Mouse (Mus musculus) small intestine, adult 2 months (tissue): Measurements from ENCODE around the gene Lrrc66. TPM values are rescaled to one million over a fixed set of nuclear protein-coding genes. Genes with fewer than 3 reads are reported as not detected.

Experiments
- H3K27ac ChIP-seq: fragments of 200-500 bp; 2 replicates; pipeline ENCODE4 v1.5.1; 2012; ENCODE audit warnings: low read depth, low read length, control low read depth, inconsistent platforms; ENCODE audit not compliant: insufficient read depth
- H3K27me3 ChIP-seq: fragments of 200-500 bp; 2 replicates; pipeline ENCODE4 v1.6.1; 2012; ENCODE audit warnings: mild to moderate bottlenecking, moderate library complexity, low read length, inconsistent platforms; ENCODE audit not compliant: control insufficient read depth, insufficient read depth
- H3K36me3 ChIP-seq: fragments of 200-500 bp; 2 replicates; pipeline ENCODE4 v1.6.1; 2012; ENCODE audit warnings: mild to moderate bottlenecking, low read length, control low read depth, inconsistent platforms; ENCODE audit not compliant: control insufficient read depth, insufficient read depth
- H3K4me1 ChIP-seq: fragments of 200-500 bp; 2 replicates; pipeline ENCODE4 v1.6.1; 2012; ENCODE audit warnings: low read length, inconsistent platforms, mixed read lengths; ENCODE audit not compliant: control insufficient read depth, insufficient read depth, insufficient read length
- H3K4me3 ChIP-seq: fragments of 200-500 bp; 2 replicates; pipeline ENCODE4 v1.5.1; 2012; ENCODE audit warnings: low read depth, mild to moderate bottlenecking, control low read depth, inconsistent platforms, low read length, moderate library complexity
- CTCF ChIP-seq: fragments of 200-500 bp; IDR thresholded peaks from 2 replicates; pipeline ENCODE4 v1.5.1; 2012; ENCODE audit warnings: low read depth, mild to moderate bottlenecking, control low read depth, inconsistent platforms, low read length, moderate library complexity, mixed read lengths; ENCODE audit not compliant: insufficient replicate concordance, insufficient read length; ENCODE audit errors: extremely low read depth
- POLR2A ChIP-seq: fragments of 200-500 bp; IDR thresholded peaks from 2 replicates; pipeline ENCODE4 v1.6.1; 2012; ENCODE audit warnings: low read depth, mild to moderate bottlenecking, control low read depth, inconsistent platforms, low read length, moderate library complexity
- WGBS: fragments of 180-500 bp; shearing (Covaris S2); methylation state at CpG from one replicate; pipeline ENCODE4 v1.1.7; 2018; 5-methylcytosine and 5-hydroxymethylcytosine counted together
- polyA plus RNA-seq: library from polyadenylated mRNA; depleted of rRNA; stranded (reverse); fragments of >200 nt; gene quantifications from 2 replicates; pipeline ENCODE4 v1.2.3, GENCODE M21; 2012; rRNA removed

Gene Lrrc66
- polyA plus RNA-seq = 6.2 and 14.8 TPM in 2 replicates

DNA sequence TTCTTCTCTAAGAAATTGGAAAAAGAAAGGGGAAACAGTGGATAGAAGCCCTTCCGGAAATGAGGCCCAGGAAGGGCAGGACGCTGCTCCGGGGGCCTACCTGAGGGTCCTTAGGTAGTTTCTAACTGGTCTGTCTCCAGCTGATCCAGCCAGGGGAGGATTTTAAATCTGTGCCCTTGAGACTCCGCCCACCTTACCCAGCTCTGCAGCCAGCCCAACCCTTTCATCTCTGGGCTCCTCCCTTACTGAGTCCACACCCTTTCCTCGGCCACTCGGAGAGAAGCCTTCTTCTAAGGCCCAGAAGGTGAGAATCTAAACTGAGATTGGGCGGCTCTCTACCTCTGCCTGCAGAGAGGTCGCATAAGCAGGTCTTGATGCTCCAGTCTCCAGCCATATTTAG is at the start of gene Lrrc66:
TSS of gene Lrrc66 (minus strand) at position 236 of the 400 bp plus-strand sequence.
- H3K36me3 ChIP-seq = 0 out of 2 replicates have a peak, but pooled peaks cover 2% of the 10 kb centered on the region
- peaks cover 14% of the 10 kb centered on the region for H3K4me1 ChIP-seq
- H3K27me3 ChIP-seq = no peaks in the 10 kb centered on the region
- H3K4me3 ChIP-seq = no peak within 1 kb of the TSS
- TF ChIP-seq CTCF (no peak), POLR2A (no peak)
- WGBS = 70% methylated on average over 8 of the region's 8 CpGs
- no peak within 1 kb of the TSS for H3K27ac ChIP-seq

DNA sequence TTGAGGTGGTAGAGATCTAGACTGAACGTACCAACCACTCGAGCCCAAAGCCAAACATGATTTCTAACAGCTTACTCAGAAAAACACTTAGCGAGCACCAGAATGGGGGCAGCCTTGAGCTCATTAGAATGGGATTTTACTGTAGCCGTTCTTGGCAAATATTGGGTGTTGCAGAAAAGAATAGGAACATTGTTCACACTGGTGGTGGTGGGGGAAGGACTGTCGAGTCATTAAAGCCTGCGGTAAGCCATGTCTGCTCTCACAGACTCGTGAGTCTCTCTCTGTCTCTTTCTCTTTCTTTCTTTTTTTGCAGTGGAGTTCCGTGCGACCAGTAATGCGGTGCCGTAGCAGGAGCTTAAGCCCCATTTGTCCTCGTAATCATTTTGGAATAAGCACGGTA is 44.3 kb upstream of the Lrrc66 start:
- Histone ChIP-seq H3K4me1 (no peaks in the 10 kb centered on the region), H3K36me3 (no peaks in the 10 kb centered on the region), H3K4me3 (no peak overlapping the region), H3K27me3 (no peaks in the 10 kb centered on the region), H3K27ac (no peak overlapping the region)
- 53% methylated on average over 13 of the region's 13 CpGs for WGBS
- TF ChIP-seq CTCF (no peak), POLR2A (no peak)

DNA sequence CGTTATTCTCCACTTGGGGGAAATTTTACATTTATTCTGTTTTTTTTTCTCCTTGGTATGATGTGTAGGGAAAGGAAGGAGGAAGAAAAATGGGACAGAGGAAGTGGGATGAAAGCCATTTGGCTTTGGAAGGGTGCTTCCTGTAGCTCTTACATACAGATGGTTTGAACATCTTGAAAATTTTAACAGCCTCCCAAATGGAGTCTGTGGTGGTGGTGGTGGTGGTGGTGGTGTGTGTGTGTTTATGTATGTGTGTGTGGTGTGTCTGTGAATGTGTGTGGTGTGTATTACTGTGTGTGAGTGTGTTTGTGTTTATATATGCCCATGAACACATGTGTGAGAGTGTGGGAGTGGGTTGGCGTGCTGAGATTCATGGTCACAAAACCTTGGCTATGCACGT is 43.3 kb upstream of the Lrrc66 start:
- Histone ChIP-seq H3K4me3 (no peak overlapping the region), H3K27ac (no peak overlapping the region), H3K36me3 (no peaks in the 10 kb centered on the region), H3K27me3 (no peaks in the 10 kb centered on the region), H3K4me1 (no peaks in the 10 kb centered on the region)
- WGBS = 87% methylated on average over 3 of the region's 3 CpGs
- TF ChIP-seq CTCF = no peak
- no peak for TF ChIP-seq POLR2A

DNA sequence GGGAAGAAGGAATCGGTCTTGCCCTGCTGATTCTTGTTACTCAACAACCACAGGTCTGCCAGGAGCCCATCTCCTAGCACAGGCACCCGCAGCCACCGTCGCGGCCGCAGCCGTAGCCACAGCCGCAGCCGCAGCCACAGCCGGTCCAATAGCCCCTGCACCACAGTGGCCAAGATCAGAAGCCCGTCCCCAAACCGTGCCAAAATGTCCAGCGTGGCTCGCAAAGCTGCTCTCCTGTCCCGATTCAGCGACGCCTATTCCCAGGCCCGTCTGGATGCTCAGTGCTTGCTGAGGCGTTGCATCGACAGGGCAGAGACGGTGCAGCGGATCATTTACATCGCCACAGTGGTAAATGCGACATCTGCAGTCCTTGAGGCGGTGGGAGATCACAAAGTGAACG is 37.1 kb upstream of the Lrrc66 start:
- no peak overlapping the region for H3K27ac ChIP-seq
- no peaks in the 10 kb centered on the region for H3K36me3 ChIP-seq
- H3K4me3 ChIP-seq = no peak overlapping the region
- 48% methylated on average over 26 of the region's 26 CpGs for WGBS
- no peaks in the 10 kb centered on the region for H3K27me3 ChIP-seq
- TF ChIP-seq POLR2A (no peak), CTCF (no peak)
- H3K4me1 ChIP-seq = no peaks in the 10 kb centered on the region

DNA sequence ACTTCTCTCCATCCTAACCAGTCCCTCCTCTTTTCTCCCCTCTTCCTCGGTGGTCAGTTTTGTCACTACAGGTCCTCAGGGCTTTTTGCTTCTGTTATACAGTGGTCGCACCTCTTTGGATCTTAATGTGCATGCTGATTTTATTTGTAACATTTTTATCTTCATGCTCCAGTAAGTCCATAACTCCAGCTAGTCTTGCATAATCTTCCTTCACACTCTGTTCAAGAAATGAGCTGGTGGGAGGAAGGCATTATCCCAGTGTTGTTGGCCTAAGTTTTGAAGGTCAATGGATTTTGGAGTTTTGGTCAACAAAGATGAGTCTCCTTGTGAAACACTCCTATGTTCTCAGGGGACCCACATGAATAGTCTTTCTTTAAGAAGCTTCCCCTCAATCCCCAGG is 35.6 kb upstream of the Lrrc66 start:
- no peaks in the 10 kb centered on the region for H3K27me3 ChIP-seq
- WGBS = 86% methylated on average over 2 of the region's 2 CpGs
- no peak overlapping the region for H3K4me3 ChIP-seq
- H3K4me1 ChIP-seq = no peaks in the 10 kb centered on the region
- H3K36me3 ChIP-seq = no peaks in the 10 kb centered on the region
- H3K27ac ChIP-seq = no peak overlapping the region
- no peak for TF ChIP-seq POLR2A
- TF ChIP-seq CTCF = no peak

DNA sequence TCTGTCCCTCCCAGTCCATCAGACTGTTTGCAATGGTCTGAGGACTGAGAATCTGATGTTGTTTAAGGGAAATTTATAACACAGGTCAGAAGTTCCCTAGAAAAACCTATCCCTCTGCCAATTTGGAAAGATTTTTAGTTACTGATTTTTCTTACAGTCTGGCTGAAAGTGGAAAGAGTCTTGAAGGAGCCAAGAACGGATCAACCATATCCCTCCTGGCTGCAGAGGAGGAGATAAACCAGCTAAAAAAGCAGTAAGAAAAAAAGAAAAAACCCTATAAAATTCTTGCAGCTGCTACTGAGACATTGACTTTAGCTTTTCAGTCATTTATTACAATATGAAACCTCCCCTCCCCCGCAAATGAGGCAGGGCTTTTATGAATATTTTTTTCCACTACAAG is 34.4 kb upstream of the Lrrc66 start:
- Histone ChIP-seq H3K4me1 (no peaks in the 10 kb centered on the region), H3K27ac (no peak overlapping the region), H3K27me3 (no peaks in the 10 kb centered on the region), H3K36me3 (no peaks in the 10 kb centered on the region), H3K4me3 (no peak overlapping the region)
- TF ChIP-seq POLR2A (no peak), CTCF (no peak)
- 78% methylated on average over 2 of the region's 2 CpGs for WGBS

DNA sequence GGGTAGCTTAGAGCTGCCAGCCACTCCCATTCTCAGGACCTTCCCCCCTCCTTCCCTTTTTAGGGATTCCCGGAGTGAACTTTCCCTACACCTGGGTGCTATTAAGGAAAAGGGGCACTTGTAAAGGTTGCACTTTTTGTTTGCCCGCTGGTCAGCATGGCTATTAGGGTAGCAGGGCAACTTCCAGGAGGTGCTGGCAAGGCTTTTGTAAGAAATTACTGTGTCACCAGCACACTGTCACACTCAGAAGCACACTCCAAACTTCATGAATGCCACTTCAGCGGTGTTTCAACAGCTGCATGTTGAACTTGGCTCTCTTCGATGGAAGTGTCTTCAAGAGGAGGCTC is 19.5 kb upstream of the Lrrc66 start:
- Histone ChIP-seq H3K27ac (no peak overlapping the region), H3K27me3 (peaks cover 46% of the 10 kb centered on the region), H3K4me1 (peaks cover 7% of the 10 kb centered on the region), H3K4me3 (peak overlapping the region; percentile 56; the same call in 1 of the 2 replicates), H3K36me3 (no peaks in the 10 kb centered on the region)
- WGBS = 3% methylated on average over 4 of the region's 4 CpGs
- TF ChIP-seq POLR2A (no peak), CTCF (no peak)
